Mouse (Mus musculus) cerebellum, adult 8-10 months (tissue): ENCODE measurements around the gene Il15.

Experiments
- DNase-seq: peaks from one replicate; pipeline ENCODE4 v3.0.0; 2022

The Il15 gene

GRCm38 (mm10) chr8:82351268-82351943 is 51.6 kb downstream of the Il15 start:
- DNase-seq, result no peak

DNA sequence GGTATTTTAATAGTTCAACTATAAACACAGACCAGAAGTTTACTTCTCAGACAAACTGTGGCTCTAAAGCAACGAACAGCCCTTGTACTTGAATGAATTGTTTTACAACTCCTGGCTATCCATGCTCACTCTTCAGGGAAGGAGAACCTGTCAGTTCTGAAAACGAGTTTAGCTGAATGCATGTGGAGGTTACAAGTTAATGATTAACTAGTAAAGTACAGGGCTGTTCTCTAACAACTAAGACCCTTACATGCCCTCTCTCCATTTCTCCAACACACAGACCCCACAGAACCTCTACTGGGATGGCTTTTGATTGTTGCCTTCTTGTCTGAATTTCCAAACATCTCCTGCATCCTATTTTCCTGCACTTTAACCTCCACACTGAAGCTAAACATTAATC is 53.7 kb downstream of the Il15 start:
- no peak for DNase-seq

GRCm38 (mm10) chr8:82346485-82346884 is 56.5 kb downstream of the Il15 start:
- DNase-seq, result no peak

GRCm38 (mm10) chr8:82331675-82332234 is 71.3 kb downstream of the Il15 start:
- DNase-seq, result no peak

GRCm38 (mm10) chr8:82327986-82328652 is 74.9 kb downstream of the Il15 start:
- no peak for DNase-seq

DNA sequence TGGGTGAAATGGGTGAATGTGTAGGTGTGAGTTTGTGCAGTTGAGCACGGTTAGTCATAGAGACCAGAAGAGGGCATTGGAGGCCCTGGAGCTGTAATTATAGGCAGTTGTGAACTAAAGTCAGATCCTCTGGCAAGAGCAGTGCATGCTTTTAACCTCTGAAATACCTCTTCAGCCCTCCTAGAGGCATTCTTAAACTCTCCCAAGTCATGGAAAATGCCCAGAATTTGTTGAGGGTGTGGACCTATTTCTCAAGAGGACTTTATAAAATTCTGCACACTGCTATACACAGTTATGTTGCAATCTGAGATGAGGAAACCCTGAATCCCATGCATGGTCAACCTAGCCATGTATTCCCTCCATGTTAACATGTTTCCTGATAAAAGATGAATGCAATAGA is 77.0 kb downstream of the Il15 start:
- DNase-seq, result no peak

DNA sequence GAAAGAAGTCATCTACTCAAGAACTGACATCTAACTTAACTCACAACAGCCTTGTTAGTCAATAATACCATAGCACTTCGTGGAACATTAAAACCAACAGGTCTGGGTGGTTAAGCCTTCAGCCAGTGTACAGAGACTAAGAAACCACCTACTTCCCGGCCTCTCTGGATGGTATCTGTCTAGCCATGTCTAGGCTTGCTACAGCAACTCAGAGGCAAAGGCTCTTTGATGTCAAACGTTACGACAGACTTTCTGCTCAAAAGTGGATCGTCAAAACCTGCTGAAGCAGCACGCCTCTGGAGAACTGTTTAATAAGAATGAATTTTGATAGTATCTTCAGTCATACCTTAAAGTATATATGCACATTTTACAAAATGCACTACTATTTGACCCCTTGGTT is 77.4 kb downstream of the Il15 start:
- DNase-seq, result no peak

DNA sequence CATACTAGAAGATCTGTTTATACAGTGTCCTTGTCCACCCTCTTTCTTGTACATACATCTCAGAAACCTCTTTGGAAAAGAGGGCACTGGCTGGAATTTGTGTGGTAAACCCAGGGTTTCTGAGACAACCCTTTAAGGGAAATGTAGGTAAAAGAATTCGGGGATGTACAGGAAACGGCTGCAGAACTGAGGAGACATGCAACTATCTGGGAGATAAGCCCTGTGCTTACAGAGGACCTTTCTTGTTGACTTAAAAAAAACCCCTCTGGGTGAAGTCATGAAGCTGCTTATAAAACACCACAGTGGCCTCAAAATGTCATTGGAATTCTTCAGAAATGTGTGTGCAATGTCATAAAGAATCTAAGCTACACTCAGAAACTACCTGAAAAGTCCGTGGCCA is 85.6 kb downstream of the Il15 start:
- DNase-seq, result no peak

DNA sequence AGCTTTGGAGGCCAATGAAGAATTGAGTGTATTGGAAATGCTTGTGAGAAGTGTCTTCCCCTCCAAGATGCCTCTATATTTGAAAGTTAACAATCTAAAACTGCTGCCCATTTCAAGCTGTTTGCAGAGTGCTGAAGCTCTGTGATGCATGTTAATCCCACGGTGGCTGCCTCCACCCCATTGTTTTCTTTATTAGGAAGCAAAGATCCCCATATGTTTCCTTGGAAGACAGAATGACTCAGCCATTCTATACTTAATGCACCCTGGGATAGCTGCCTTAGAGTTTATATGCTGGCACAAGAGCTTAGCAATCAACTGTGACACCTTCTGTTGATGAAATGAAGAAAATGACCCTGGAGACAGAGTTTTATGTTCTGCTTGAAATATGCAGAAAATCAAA is 96.6 kb downstream of the Il15 start:
- peak; percentile 3 for DNase-seq

- DNase-seq, result no peak
These were observed 106.8 kb downstream of the Il15 start for GRCm38 (mm10) chr8:82296256-82296655.

DNA sequence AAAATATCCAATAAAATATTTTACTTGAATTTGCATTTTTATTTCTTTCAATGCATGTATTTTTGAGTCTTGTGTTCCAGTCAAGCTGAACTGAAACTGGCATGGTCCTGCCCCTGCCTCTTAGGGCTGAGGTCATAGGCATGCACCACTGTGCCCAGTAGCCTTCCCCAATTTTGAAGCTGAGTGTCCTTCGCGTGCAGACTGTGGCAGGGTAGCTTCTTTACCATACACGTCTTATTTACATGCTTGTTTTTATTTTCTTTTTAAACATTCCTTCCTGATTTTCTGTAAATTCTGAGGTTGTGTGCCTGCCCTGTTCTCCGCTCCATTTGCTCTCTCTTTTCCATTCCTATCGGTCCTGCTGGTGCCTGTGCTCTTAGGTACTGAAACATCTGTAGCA is 111.4 kb downstream of the Il15 start:
- DNase-seq, result no peak

DNA sequence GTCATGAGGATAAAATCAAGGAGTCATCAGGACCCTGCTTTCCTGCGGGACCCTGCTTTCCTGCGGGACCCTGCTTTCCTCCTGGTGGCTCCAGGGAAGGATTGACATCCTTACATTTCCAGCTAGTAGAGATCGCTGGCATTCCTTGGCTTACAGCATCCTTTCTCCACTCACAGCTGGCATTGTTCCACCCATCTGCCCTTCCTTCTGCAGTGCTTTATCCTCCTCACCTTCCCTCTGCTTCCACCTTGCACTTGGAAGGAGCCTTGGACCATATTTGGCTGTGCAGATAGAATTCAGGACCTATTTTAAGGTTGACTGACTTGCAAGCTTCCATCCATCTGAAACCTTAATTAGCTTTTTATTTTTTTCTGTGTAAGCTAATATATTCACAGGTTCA is 117.2 kb downstream of the Il15 start:
- peak; percentile 45 for DNase-seq

DNA sequence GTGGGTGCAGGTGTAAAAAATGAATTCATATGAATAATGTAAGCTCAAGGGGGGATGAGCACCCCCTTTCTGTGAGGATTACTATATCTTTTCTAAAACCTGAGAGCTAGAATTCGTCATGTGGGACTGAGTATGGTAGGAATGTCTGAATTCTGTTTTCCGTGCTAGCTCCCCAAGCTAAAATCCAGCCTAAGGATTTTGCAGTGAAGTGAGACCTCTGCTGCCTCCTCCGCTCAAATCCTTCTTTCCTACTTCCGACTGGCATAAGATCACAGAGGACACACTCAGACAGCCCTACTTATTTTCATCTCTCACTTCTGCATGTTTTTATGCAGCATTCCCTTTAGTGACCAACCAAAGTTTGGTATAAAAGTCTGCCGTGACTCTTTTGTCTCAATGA is 121.0 kb downstream of the Il15 start:
- DNase-seq, result no peak
